Mouse (Mus musculus) MEL (cell line): ENCODE results near the gene Hnrnpc. TPM values are rescaled to one million over a fixed set of nuclear protein-coding genes. Genes with fewer than 3 reads are reported as not detected.
A peak's percentile ranks its signal among the peaks of the same experiment; 100 is the strongest.

Source experiments
- DNase-seq: peaks from one replicate; pipeline ENCODE4 v3.0.0; 2011; ENCODE audit warnings: low read depth, low spot score
- H3K27ac ChIP-seq: 2 replicates; pipeline ENCODE4 v1.5.1; 2012; ENCODE audit warnings: low read depth, mild to moderate bottlenecking, control low read depth, low read length, moderate library complexity; ENCODE audit not compliant: control insufficient read depth
- H3K27me3 ChIP-seq, 2 experiments: fragments of 150-350 bp in 1 of 2; sonication (generic) in 1 of 2; 2 replicates each; pipeline ENCODE4 v1.6.1; 2012; ENCODE audit warnings: low read length in 2 of 2, mild to moderate bottlenecking in 2 of 2, improper control_type of control experiment in 1 of 2, moderate library complexity in 1 of 2; ENCODE audit not compliant: insufficient read depth in 2 of 2, control insufficient read depth in 1 of 2
- H3K36me3 ChIP-seq, 2 experiments: 2 replicates each; pipeline ENCODE4 v1.6.1; 2012 to 2014; ENCODE audit warnings: low read length in 2 of 2, improper control_type of control experiment in 1 of 2, inconsistent platforms in 1 of 2, mild to moderate bottlenecking in 1 of 2; ENCODE audit not compliant: insufficient read depth in 2 of 2, control insufficient read depth in 1 of 2
- H3K4me1 ChIP-seq, 2 experiments: fragments of 150-350 bp in 1 of 2; sonication (generic) in 1 of 2; 2 replicates each; pipeline ENCODE4 v1.6.1; 2012; ENCODE audit warnings: low read length in 2 of 2, improper control_type of control experiment in 1 of 2, mild to moderate bottlenecking in 1 of 2; ENCODE audit not compliant: insufficient read depth in 2 of 2, control insufficient read depth in 1 of 2
- H3K4me3 ChIP-seq, 2 experiments: fragments of 150-350 bp in 1 of 2; sonication (generic) in 1 of 2; 2 replicates each; pipeline ENCODE4 v1.5.1; 2012; ENCODE audit warnings: low read depth in 2 of 2, low read length in 2 of 2, mild to moderate bottlenecking in 2 of 2, moderate library complexity in 2 of 2, control low read depth in 1 of 2, improper control_type of control experiment in 1 of 2; ENCODE audit not compliant: control insufficient read depth in 1 of 2, insufficient read depth in 1 of 2
- H3K79me2 ChIP-seq: 2 replicates; pipeline ENCODE4 v1.6.1; 2012; ENCODE audit warnings: mild to moderate bottlenecking, low read length, moderate library complexity; ENCODE audit not compliant: control insufficient read depth, poor library complexity, insufficient read depth
- H3K9ac ChIP-seq: 2 replicates; pipeline ENCODE4 v1.6.1; 2012; ENCODE audit warnings: low read depth, mild to moderate bottlenecking, control low read depth, low read length, moderate library complexity; ENCODE audit not compliant: control insufficient read depth, poor library complexity, severe bottlenecking
- H3K9me3 ChIP-seq: fragments of 150-350 bp; sonication (generic); replicated peaks from 2 replicates; pipeline ENCODE4 v1.6.1; 2012; ENCODE audit warnings: mild to moderate bottlenecking, low read length, improper control_type of control experiment, moderate library complexity; ENCODE audit not compliant: insufficient read depth
- CHD2 ChIP-seq: IDR thresholded peaks from 2 replicates; pipeline ENCODE4 v1.6.1; 2011; ENCODE audit warnings: low read length, improper control_type of control experiment
- E2F4 ChIP-seq: IDR thresholded peaks from 2 replicates; pipeline ENCODE4 v1.6.1; 2011; ENCODE audit warnings: low read depth, low read length, improper control_type of control experiment, borderline replicate concordance
- ELF1 ChIP-seq: IDR thresholded peaks from 2 replicates; pipeline ENCODE4 v1.6.1; 2014; ENCODE audit warnings: low read depth, mild to moderate bottlenecking, inconsistent platforms, low read length, improper control_type of control experiment, moderate library complexity
- EP300 ChIP-seq, 2 experiments: IDR thresholded peaks; 2 replicates each; pipeline ENCODE4 v1.6.1; 2011; ENCODE audit warnings: improper control_type of control experiment in 2 of 2, low read length in 2 of 2, low read depth in 1 of 2, mild to moderate bottlenecking in 1 of 2
- ETS1 ChIP-seq: IDR thresholded peaks from 2 replicates; pipeline ENCODE4 v1.6.1; 2012; ENCODE audit warnings: low read depth, mild to moderate bottlenecking, inconsistent platforms, low read length, improper control_type of control experiment, moderate library complexity
- GATA1 ChIP-seq: IDR thresholded peaks from 2 replicates; pipeline ENCODE4 v1.6.1; 2011; ENCODE audit warnings: low read depth, low read length, improper control_type of control experiment
- HCFC1 ChIP-seq: IDR thresholded peaks from 2 replicates; pipeline ENCODE4 v1.6.1; 2012; ENCODE audit warnings: low read depth, mild to moderate bottlenecking, inconsistent platforms, low read length, improper control_type of control experiment, moderate library complexity
- JUND ChIP-seq: IDR thresholded peaks from 2 replicates; pipeline ENCODE4 v1.6.1; 2011; ENCODE audit warnings: low read depth, mild to moderate bottlenecking, improper control_type of control experiment, low read length
- MAZ ChIP-seq: IDR thresholded peaks from 2 replicates; pipeline ENCODE4 v1.6.1; 2012; ENCODE audit warnings: low read depth, mild to moderate bottlenecking, inconsistent platforms, low read length, improper control_type of control experiment
- MEF2A ChIP-seq: IDR thresholded peaks from 2 replicates; pipeline ENCODE4 v1.6.1; 2014; ENCODE audit warnings: low read depth, mild to moderate bottlenecking, inconsistent platforms, low read length, improper control_type of control experiment; ENCODE audit not compliant: poor library complexity, insufficient replicate concordance, severe bottlenecking; ENCODE audit errors: extremely low read depth
- MXI1 ChIP-seq: IDR thresholded peaks from 2 replicates; pipeline ENCODE4 v1.6.1; 2011; ENCODE audit warnings: mild to moderate bottlenecking, low read depth, low read length, improper control_type of control experiment
- NELFE ChIP-seq: IDR thresholded peaks from 2 replicates; pipeline ENCODE4 v1.6.1; 2011; ENCODE audit warnings: low read depth, low read length, improper control_type of control experiment
- POLR2A ChIP-seq, 2 experiments: IDR thresholded peaks; 2 replicates each; pipeline ENCODE4 v1.6.1; 2011 to 2012; ENCODE audit warnings: low read length in 2 of 2, mild to moderate bottlenecking in 2 of 2, control low read depth in 1 of 2, improper control_type of control experiment in 1 of 2, low read depth in 1 of 2, moderate library complexity in 1 of 2; ENCODE audit not compliant: control insufficient read depth in 1 of 2, insufficient read depth in 1 of 2, poor library complexity in 1 of 2
- RAD21 ChIP-seq: IDR thresholded peaks from 2 replicates; pipeline ENCODE4 v1.6.1; 2011; ENCODE audit warnings: mild to moderate bottlenecking, low read depth, low read length, improper control_type of control experiment
- SIN3A ChIP-seq: IDR thresholded peaks from 2 replicates; pipeline ENCODE4 v1.6.1; 2012; ENCODE audit warnings: low read length, improper control_type of control experiment, inconsistent platforms
- SMC3 ChIP-seq: IDR thresholded peaks from 2 replicates; pipeline ENCODE4 v1.6.1; 2011; ENCODE audit warnings: low read depth, low read length, improper control_type of control experiment
- TBP ChIP-seq: IDR thresholded peaks from 2 replicates; pipeline ENCODE4 v1.8.0; 2011; ENCODE audit warnings: low read depth, low read length, improper control_type of control experiment
- USF1 ChIP-seq: IDR thresholded peaks from 2 replicates; pipeline ENCODE4 v1.6.1; 2014; ENCODE audit warnings: low read depth, mild to moderate bottlenecking, inconsistent platforms, low read length, improper control_type of control experiment, moderate library complexity
- USF2 ChIP-seq, 2 experiments: IDR thresholded peaks; 2 replicates each; pipeline ENCODE4 v1.6.1; 2011 to 2012; ENCODE audit warnings: improper control_type of control experiment in 2 of 2, low read length in 2 of 2, borderline replicate concordance in 1 of 2, inconsistent platforms in 1 of 2, low read depth in 1 of 2, mild to moderate bottlenecking in 1 of 2; ENCODE audit not compliant: insufficient read depth in 1 of 2
- ZC3H11A ChIP-seq: IDR thresholded peaks from 2 replicates; pipeline ENCODE4 v1.6.1; 2012; ENCODE audit warnings: low read depth, mild to moderate bottlenecking, inconsistent platforms, low read length, improper control_type of control experiment
- ZNF384 ChIP-seq: IDR thresholded peaks from 2 replicates; pipeline ENCODE4 v1.6.1; 2012; ENCODE audit warnings: low read depth, mild to moderate bottlenecking, inconsistent platforms, low read length, improper control_type of control experiment
- polyA plus RNA-seq, 2 experiments: library from polyadenylated mRNA; stranded (reverse) in 1 of 2; unstranded in 1 of 2; fragments of >175 nt in 1 of 2; fragments of >200 nt in 1 of 2; gene quantifications; 2 replicates each; pipeline versions ENCODE4 v1.2.1 to v1.2.4; 2012; ENCODE audit warnings: low replicate concordance in 2 of 2, low read depth in 1 of 2; ENCODE audit not compliant: insufficient read length in 2 of 2, insufficient read depth in 1 of 2, missing spikeins in 1 of 2
- total RNA-seq: library from RNA; depleted of rRNA; stranded (reverse); fragments of 300-350 nt; gene quantifications from 2 replicates; pipeline ENCODE4 v1.2.3, GENCODE M21; 2012

Hnrnpc gene
- total and polyA plus RNA-seq, 3 experiments, result 272 to 3,096 (median 626) TPM

GRCm38 (mm10) chr14:52106741-52107140 is 2.9 kb upstream of the Hnrnpc start:
- DNase-seq, result peak; percentile 89
- Histone ChIP-seq H3K9me3 (no peaks in the 10 kb centered on the region), H3K79me2 (peaks cover 20% of the 10 kb centered on the region), H3K4me1 (peaks cover 6 to 7% of the 10 kb centered on the region in 2 experiments; a peak in 2 of 4 replicates), H3K36me3 (peaks cover 0 to 14% of the 10 kb centered on the region in 2 experiments; a peak in 2 of 4 replicates), H3K27me3 (no peaks in the 10 kb centered on the region), H3K27ac (peak overlapping the region; percentile 90), H3K9ac (peak overlapping the region; percentile 71)
- 0 out of 2 replicates have a peak, but pooled peaks have one; percentile 13 for TF ChIP-seq ZC3H11A
- no peak for TF ChIP-seq RAD21
- peak; percentile 62 for TF ChIP-seq HCFC1
- TF ChIP-seq POLR2A (IDR thresholded peaks at IDR 0.05; ENCODE audit: control insufficient read depth in 1 of 2, insufficient read depth in 1 of 2, low read depth in 1 of 2, low read length in 2 of 2, poor library complexity in 1 of 2), result peak; percentile 45 to 59; a peak in 1 of 4 replicates
- TF ChIP-seq CHD2, result peak; percentile 40; the same call in 1 of the 2 replicates
- TF ChIP-seq MXI1, result peak; percentile 62; the same call in 1 of the 2 replicates
- peak; percentile 70 for TF ChIP-seq SIN3A
- TF ChIP-seq USF1, result no peak
- peak; percentile 80 for TF ChIP-seq ELF1
- no peak for TF ChIP-seq GATA1
- TF ChIP-seq EP300 (IDR thresholded peaks at IDR 0.05; ENCODE audit: low read depth in 1 of 2, low read length in 2 of 2), result peak; percentile 46 to 58
- TF ChIP-seq E2F4, result no peak
- peak; percentile 38; the same call in 1 of the 2 replicates for TF ChIP-seq NELFE
- TF ChIP-seq MEF2A, result peak; percentile 48; the same call in 1 of the 2 replicates
- no peak for TF ChIP-seq MAZ
- TF ChIP-seq ETS1, result peak; percentile 69; the same call in 1 of the 2 replicates
- no peak for TF ChIP-seq JUND
- peak; percentile 79 for TF ChIP-seq TBP
- no peak for TF ChIP-seq USF2 (IDR thresholded peaks at IDR 0.05; ENCODE audit: borderline replicate concordance in 1 of 2, insufficient read depth in 1 of 2, low read depth in 1 of 2, low read length in 2 of 2)
- TF ChIP-seq SMC3, result no peak
- TF ChIP-seq, all 39 proteins: peak for 12
- H3K4me3 ChIP-seq, result peak overlapping the region; percentile 53 to 71

GRCm38 (mm10) chr14:52105308-52105707 is 1.5 kb upstream of the Hnrnpc start:
- Histone ChIP-seq H3K9me3 (no peaks in the 10 kb centered on the region), H3K9ac (peak overlapping the region; percentile 78), H3K27me3 (no peaks in the 10 kb centered on the region), H3K36me3 (peaks cover 3 to 24% of the 10 kb centered on the region in 2 experiments), H3K4me3 (peak overlapping the region in 1 of 2 experiments; percentile 55; a peak in 1 of 4 replicates)
- peak; percentile 51 for DNase-seq
- TF ChIP-seq HCFC1 (no peak), JUND (0 out of 2 replicates have a peak, but pooled peaks have one; percentile 58), ZNF384 (no peak)
- TF ChIP-seq, all 39 proteins: peak for 1
- Histone ChIP-seq H3K27ac (peak overlapping the region; percentile 79), H3K4me1 (peaks cover 9 to 14% of the 10 kb centered on the region in 2 experiments), H3K79me2 (peaks cover 32% of the 10 kb centered on the region)
